In the genomic region with DNA sequence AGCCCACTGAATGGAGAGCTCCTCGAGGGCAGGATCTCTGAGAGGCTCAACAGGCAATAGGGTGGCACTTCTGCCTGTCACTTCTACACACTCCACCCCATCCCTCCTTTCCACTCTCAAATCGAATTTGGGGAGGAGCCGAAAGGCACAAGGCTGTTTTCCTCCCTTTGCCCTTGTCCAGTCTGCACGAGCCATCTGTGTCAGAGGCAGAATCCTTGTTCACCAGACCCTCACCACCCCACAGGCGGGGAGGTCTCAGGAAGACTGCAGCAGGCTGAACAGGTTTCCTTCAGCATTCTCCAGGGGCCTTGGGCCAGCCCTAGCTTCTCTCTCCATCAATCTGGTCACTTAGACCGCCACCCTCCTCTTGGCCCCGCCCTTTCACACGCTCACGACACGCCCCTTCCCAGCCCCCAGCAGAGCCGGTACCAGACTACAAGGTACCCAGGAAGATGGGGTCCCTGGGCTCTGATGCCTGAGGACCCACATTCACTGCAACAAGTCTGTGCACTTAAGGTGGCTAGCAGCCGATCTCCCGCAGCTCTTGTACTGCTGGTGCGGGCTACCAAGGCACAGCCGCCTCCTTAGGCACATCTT, we compare ENCODE assay signal across 8 mouse cellular contexts. TPM values are rescaled to one million over a fixed set of nuclear protein-coding genes. Genes with fewer than 3 reads are reported as not detected.
DNase-seq lines count a peak whose midpoint lies in the region; ATAC-seq lines count a peak whose summit lies in the region.

No protein-coding gene starts in this region.

- ATAC-seq in hindbrain, embryonic 12.5 days (ENCODE audit: low FRiP score), result peak; percentile 69

- H3K27me3 ChIP-seq in hindbrain, embryonic 12.5 days, result no peaks in the 10 kb centered on the region

- 3% methylated on average over 15 of the region's 15 CpGs for WGBS in hindbrain, embryonic 12.5 days

- peak overlapping the region; percentile 65 for H3K4me3 ChIP-seq in hindbrain, embryonic 12.5 days

- intact Hi-C loops in left cerebral cortex, postnatal 36 days (cut with DNase I), result loop anchor here (10.0 kb wide), 1 partner anchor 82 kb away; no protein-coding TSS in a partner anchor

- peak overlapping the region; percentile 93 for H3K27ac ChIP-seq in hindbrain, embryonic 12.5 days

- peak overlapping the region; percentile 80 for H3K4me2 ChIP-seq in hindbrain, embryonic 12.5 days (replicated peaks)

- no peaks in the 10 kb centered on the region for H3K9me3 ChIP-seq in hindbrain, embryonic 12.5 days (replicated peaks)

- DNase-seq in ovary, postnatal 36 days (ENCODE audit: low spot score), result peak; percentile 25
- no peak for DNase-seq in ovary, adult 18-20 months (ENCODE audit: low spot score)
- peak; percentile 63 to 72 for DNase-seq in frontal cortex, adult 2 months (ENCODE audit: extremely low spot score in 1 of 2, low spot score in 1 of 2)
- DNase-seq in left cerebral cortex, postnatal 36 days (ENCODE audit: low spot score in 2 of 2), result peak; percentile 78 to 82
- DNase-seq in neural tube, embryonic 10.5 days (ENCODE audit: extremely low spot score, low spot score), result peak; percentile 74
- DNase-seq in urinary bladder, postnatal 36 days (ENCODE audit: low spot score in 2 of 2), result no peak
- no peak for DNase-seq in adrenal gland, postnatal 4 days (ENCODE audit: low spot score in 2 of 2)

- H3K36me3 ChIP-seq in hindbrain, embryonic 12.5 days, result no peaks in the 10 kb centered on the region

- H3K4me1 ChIP-seq in hindbrain, embryonic 12.5 days, result peaks cover 76% of the 10 kb centered on the region

- H3K9ac ChIP-seq in hindbrain, embryonic 12.5 days, result peak overlapping the region; percentile 75

RNA-seq across cellular contexts. Expression of a gene that starts 23.9 kb away (rescaled TPM):
- polyA plus RNA-seq in frontal cortex, adult 2 months (2012; rRNA removed), result 49.4 and 61.9 TPM in 2 replicates
- polyA plus RNA-seq in hindbrain, embryonic 12.5 days (2016; fragmentation: Nextera tagmentation; extraction: Ambion mirVana), result 35.9 and 41.0 TPM in 2 replicates
- total RNA-seq in left cerebral cortex, postnatal 36 days (2021), result 10 to 100 TPM; 48.9 to 69.6 TPM
- total RNA-seq in adrenal gland, postnatal 4 days (2021), result 10 to 100 TPM; 37.2 to 41.6 TPM

Comparison
In these comparisons a context has a peak if more than half of its experiments do, and no peak if none do; other contexts are left out.
1. DNase-seq: peak in ovary, postnatal 36 days (single experiment), frontal cortex, adult 2 months (2 of 2), left cerebral cortex, postnatal 36 days (2 of 2) and neural tube, embryonic 10.5 days (single experiment); none in ovary, adult 18-20 months (single experiment), urinary bladder, postnatal 36 days (0 of 2) and adrenal gland, postnatal 4 days (0 of 2).